In the genomic region with DNA sequence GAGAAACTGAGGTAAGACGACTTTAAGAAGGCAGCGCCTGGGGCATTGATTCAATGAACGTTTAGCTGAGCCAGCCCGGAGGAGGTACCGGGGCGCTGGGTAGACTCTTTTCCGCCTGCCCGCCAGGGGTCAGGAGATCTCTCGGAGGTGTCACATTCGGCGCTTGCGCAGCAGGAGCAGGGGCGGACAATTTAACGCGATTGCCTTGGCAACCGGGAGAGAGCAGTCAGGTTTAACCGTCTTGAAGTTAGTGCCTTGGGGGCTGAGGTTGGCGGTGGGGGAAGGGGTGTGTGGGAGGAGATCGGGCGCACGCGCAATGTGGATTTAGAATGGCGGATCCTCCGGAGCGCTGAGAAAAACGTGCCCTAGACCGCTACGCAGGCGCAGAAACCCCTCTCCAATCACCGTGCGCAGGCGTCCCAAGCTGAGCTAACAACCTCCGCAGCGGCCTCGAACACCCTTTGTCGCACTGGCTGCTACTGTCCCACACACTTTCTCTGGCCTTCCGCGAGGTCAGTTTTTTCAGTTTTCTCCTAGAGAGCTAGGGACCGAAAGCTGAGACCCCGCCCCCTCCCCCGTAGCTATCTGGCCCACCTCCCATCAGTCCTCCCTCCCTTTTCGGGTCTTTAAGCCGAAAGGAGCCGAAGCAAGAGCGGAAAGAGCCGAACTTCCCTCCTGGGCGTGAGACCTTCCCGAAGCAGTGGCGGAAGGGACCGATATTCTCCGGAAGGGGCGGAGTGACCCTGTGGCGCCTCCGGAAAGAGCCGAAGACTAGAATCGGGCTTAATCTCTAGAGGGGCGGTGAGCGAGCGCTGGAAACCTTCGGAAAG, we compare ENCODE assay signal across 8 mouse cellular contexts. TPM values are rescaled to one million over a fixed set of nuclear protein-coding genes. Genes with fewer than 3 reads are reported as not detected.
A peak's percentile ranks its signal among the peaks of the same experiment; 100 is the strongest.
DNase-seq lines count a peak whose midpoint lies in the region; ATAC-seq and TF ChIP-seq lines count a peak whose summit lies in the region.

No protein-coding gene starts in this region.

- peak overlapping the region; percentile 92 for H3K9ac ChIP-seq in embryonic facial prominence, embryonic 13.5 days
- peak overlapping the region; percentile 89 for H3K9ac ChIP-seq in limb, embryonic 12.5 days (replicated peaks)
- H3K9ac ChIP-seq in midbrain, embryonic 15.5 days, result peak overlapping the region; percentile 88

- H3K4me3 ChIP-seq in embryonic facial prominence, embryonic 13.5 days, result peak overlapping the region; percentile 59
- H3K4me3 ChIP-seq in kidney, adult 2 months (ENCODE audit: insufficient read depth, low read depth, low read length), result peak overlapping the region; percentile 85
- H3K4me3 ChIP-seq in limb, embryonic 12.5 days (replicated peaks), result peak overlapping the region; percentile 69
- peak overlapping the region; percentile 55 for H3K4me3 ChIP-seq in midbrain, embryonic 15.5 days
- H3K4me3 ChIP-seq in spleen, adult 2 months (ENCODE audit: extremely low read depth, insufficient read depth, insufficient read length), result peak overlapping the region; percentile 82

- H3K4me2 ChIP-seq in embryonic facial prominence, embryonic 13.5 days, result peak overlapping the region; percentile 81
- peak overlapping the region; percentile 86 for H3K4me2 ChIP-seq in limb, embryonic 12.5 days
- peak overlapping the region; percentile 89 for H3K4me2 ChIP-seq in midbrain, embryonic 15.5 days

- no peaks in the 10 kb centered on the region for H3K9me3 ChIP-seq in embryonic facial prominence, embryonic 13.5 days
- H3K9me3 ChIP-seq in limb, embryonic 12.5 days, result no peaks in the 10 kb centered on the region
- no peaks in the 10 kb centered on the region for H3K9me3 ChIP-seq in midbrain, embryonic 15.5 days

- H3K27ac ChIP-seq in embryonic facial prominence, embryonic 13.5 days, result peak overlapping the region; percentile 99
- H3K27ac ChIP-seq in kidney, adult 2 months (ENCODE audit: insufficient read depth, low read depth, low read length), result peak overlapping the region; percentile 99
- H3K27ac ChIP-seq in limb, embryonic 12.5 days, result peak overlapping the region; percentile 99
- H3K27ac ChIP-seq in midbrain, embryonic 15.5 days, result peak overlapping the region; percentile 99
- peak overlapping the region; percentile 97 for H3K27ac ChIP-seq in spleen, adult 2 months (ENCODE audit: insufficient read depth, low read length)

- peak; percentile 60 for TF ChIP-seq CTCF in kidney, adult 2 months (conservative IDR thresholded peaks at IDR 0.05; ENCODE audit: insufficient read depth, insufficient read length, low read depth, low read length)
- TF ChIP-seq CTCF in spleen, adult 2 months (IDR thresholded peaks at IDR 0.05; ENCODE audit: extremely low read depth, insufficient read depth, insufficient read length, insufficient replicate concordance), result peak; percentile 68

- ATAC-seq in embryonic facial prominence, embryonic 13.5 days (ENCODE audit: insufficient number of reproducible peaks, insufficient read depth, low FRiP score, low TSS enrichment, low read depth), result peak; percentile 86
- peak; percentile 87 for ATAC-seq in limb, embryonic 12.5 days (ENCODE audit: insufficient number of reproducible peaks, insufficient read depth, low FRiP score, low TSS enrichment, low read depth)
- ATAC-seq in midbrain, embryonic 15.5 days (replicated peaks), result peak; percentile 91

- peaks cover 2% of the 10 kb centered on the region for H3K36me3 ChIP-seq in embryonic facial prominence, embryonic 13.5 days
- no peaks in the 10 kb centered on the region for H3K36me3 ChIP-seq in kidney, adult 2 months (ENCODE audit: control insufficient read depth, insufficient read depth, low read length)
- H3K36me3 ChIP-seq in limb, embryonic 12.5 days, result peaks cover 5% of the 10 kb centered on the region
- no peaks in the 10 kb centered on the region for H3K36me3 ChIP-seq in midbrain, embryonic 15.5 days (replicated peaks)
- H3K36me3 ChIP-seq in spleen, adult 2 months (ENCODE audit: control insufficient read depth, insufficient read depth, low read length), result peaks cover 2% of the 10 kb centered on the region; the same call in 1 of the 2 replicates

- peaks cover 9% of the 10 kb centered on the region for H3K27me3 ChIP-seq in embryonic facial prominence, embryonic 13.5 days
- no peaks in the 10 kb centered on the region for H3K27me3 ChIP-seq in kidney, adult 2 months (replicated peaks; ENCODE audit: control insufficient read depth, insufficient read depth, low read length)
- peaks cover 30% of the 10 kb centered on the region for H3K27me3 ChIP-seq in limb, embryonic 12.5 days
- no peaks in the 10 kb centered on the region for H3K27me3 ChIP-seq in midbrain, embryonic 15.5 days (replicated peaks)
- H3K27me3 ChIP-seq in spleen, adult 2 months (ENCODE audit: control insufficient read depth, insufficient read depth, low read length), result peaks cover 6% of the 10 kb centered on the region

- under 1% methylated on average over 60 of the region's 60 CpGs for WGBS in embryonic facial prominence, embryonic 13.5 days
- under 1% methylated on average over 60 of the region's 60 CpGs for WGBS in kidney, adult 2 months
- WGBS in limb, embryonic 12.5 days, result under 1% methylated on average over 54 of the region's 60 CpGs
- under 1% methylated on average over 60 of the region's 60 CpGs for WGBS in midbrain, embryonic 15.5 days
- under 1% methylated on average over 60 of the region's 60 CpGs for WGBS in spleen, adult 2 months

- peak; percentile 94 for DNase-seq in 3134 (ENCODE audit: extremely low read depth, insufficient read length, low spot score)
- peak; percentile 97 to 98 for DNase-seq in adrenal gland, postnatal 36 days
- peak; percentile 98 to 100 for DNase-seq in heart, adult 18-20 months
- DNase-seq in kidney, adult 2 months, result peak; percentile 99
- peak; percentile 97 to 99 for DNase-seq in spleen, adult 2 months (ENCODE audit: low read depth in 1 of 2, low spot score in 2 of 2)

- peaks cover 49% of the 10 kb centered on the region for H3K4me1 ChIP-seq in embryonic facial prominence, embryonic 13.5 days
- peaks cover 3% of the 10 kb centered on the region; the same call in 1 of the 2 replicates for H3K4me1 ChIP-seq in kidney, adult 2 months (ENCODE audit: control insufficient read depth, insufficient read depth, low read length)
- H3K4me1 ChIP-seq in limb, embryonic 12.5 days (replicated peaks), result peaks cover 42% of the 10 kb centered on the region
- peaks cover 67% of the 10 kb centered on the region for H3K4me1 ChIP-seq in midbrain, embryonic 15.5 days
- peaks cover 11% of the 10 kb centered on the region for H3K4me1 ChIP-seq in spleen, adult 2 months (ENCODE audit: control insufficient read depth, insufficient read depth, insufficient read length)

- TF ChIP-seq POLR2A in kidney, adult 2 months (IDR thresholded peaks at IDR 0.05; ENCODE audit: low read depth, low read length), result peak; percentile 30
- TF ChIP-seq POLR2A in spleen, adult 2 months (IDR thresholded peaks at IDR 0.05; ENCODE audit: low read depth, low read length), result peak; percentile 15; the same call in 1 of the 2 replicates

RNA-seq across cellular contexts. Expression of a gene that starts 0.8 kb away (rescaled TPM):
- total RNA-seq in adrenal gland, postnatal 36 days (2021), result 100 to 1,000 TPM; 143 to 180 TPM
- polyA plus RNA-seq in embryonic facial prominence, embryonic 13.5 days (2015; fragmentation: Nextera tagmentation; extraction: Ambion mirVana), result 137 and 155 TPM in 2 replicates
- 10 to 100 TPM; 67.1 to 68.1 TPM for total RNA-seq in heart, adult 18-20 months (2021)
- 132 and 153 TPM in 2 replicates for polyA plus RNA-seq in kidney, adult 2 months (2012; rRNA removed)
- polyA plus RNA-seq in limb, embryonic 12.5 days (2016; fragmentation: Nextera tagmentation; extraction: Ambion mirVana), result 171 and 175 TPM in 2 replicates
- polyA plus RNA-seq in midbrain, embryonic 15.5 days (2015; fragmentation: Nextera tagmentation; extraction: Ambion mirVana), result 103 and 107 TPM in 2 replicates
- polyA plus RNA-seq in spleen, adult 2 months (2012; rRNA removed), result 210 and 216 TPM in 2 replicates

RNA-seq across cellular contexts. Expression of a gene that starts 9.8 kb away (rescaled TPM):
- total RNA-seq in adrenal gland, postnatal 36 days (2021), result 1 to 10 TPM; 6.4 to 9.3 TPM
- 44.7 and 45.9 TPM in 2 replicates for polyA plus RNA-seq in embryonic facial prominence, embryonic 13.5 days (2015; fragmentation: Nextera tagmentation; extraction: Ambion mirVana)
- total RNA-seq in heart, adult 18-20 months (2021), result 1 to 10 TPM; 4.2 TPM
- polyA plus RNA-seq in kidney, adult 2 months (2012; rRNA removed), result 17.0 and 17.1 TPM in 2 replicates
- polyA plus RNA-seq in limb, embryonic 12.5 days (2016; fragmentation: Nextera tagmentation; extraction: Ambion mirVana), result 29.3 and 39.6 TPM in 2 replicates
- polyA plus RNA-seq in midbrain, embryonic 15.5 days (2015; fragmentation: Nextera tagmentation; extraction: Ambion mirVana), result 106 and 110 TPM in 2 replicates
- 12.7 and 24.9 TPM in 2 replicates for polyA plus RNA-seq in spleen, adult 2 months (2012; rRNA removed)

RNA-seq across cellular contexts. Expression of a gene that starts 18.9 kb away (rescaled TPM):
- total RNA-seq in adrenal gland, postnatal 36 days (2021), result 100 to 1,000 TPM; 146 to 155 TPM
- 63.8 and 70.5 TPM in 2 replicates for polyA plus RNA-seq in embryonic facial prominence, embryonic 13.5 days (2015; fragmentation: Nextera tagmentation; extraction: Ambion mirVana)
- 100 to 1,000 TPM; 183 to 191 TPM for total RNA-seq in heart, adult 18-20 months (2021)
- 243 and 262 TPM in 2 replicates for polyA plus RNA-seq in kidney, adult 2 months (2012; rRNA removed)
- 62.8 and 67.3 TPM in 2 replicates for polyA plus RNA-seq in limb, embryonic 12.5 days (2016; fragmentation: Nextera tagmentation; extraction: Ambion mirVana)
- polyA plus RNA-seq in midbrain, embryonic 15.5 days (2015; fragmentation: Nextera tagmentation; extraction: Ambion mirVana), result 119 and 124 TPM in 2 replicates
- 196 and 257 TPM in 2 replicates for polyA plus RNA-seq in spleen, adult 2 months (2012; rRNA removed)

RNA-seq across cellular contexts. Expression of a gene that starts 22.9 kb away (rescaled TPM):
- total RNA-seq in adrenal gland, postnatal 36 days (2021), result 1 to 10 TPM; 3.8 to 4.5 TPM
- 5.6 and 5.9 TPM in 2 replicates for polyA plus RNA-seq in embryonic facial prominence, embryonic 13.5 days (2015; fragmentation: Nextera tagmentation; extraction: Ambion mirVana)
- 1 to 10 TPM; 5.1 to 5.5 TPM for total RNA-seq in heart, adult 18-20 months (2021)
- polyA plus RNA-seq in kidney, adult 2 months (2012; rRNA removed), result 6.4 and 6.8 TPM in 2 replicates
- 4.7 and 5.2 TPM in 2 replicates for polyA plus RNA-seq in limb, embryonic 12.5 days (2016; fragmentation: Nextera tagmentation; extraction: Ambion mirVana)
- 12.3 and 13.5 TPM in 2 replicates for polyA plus RNA-seq in midbrain, embryonic 15.5 days (2015; fragmentation: Nextera tagmentation; extraction: Ambion mirVana)
- polyA plus RNA-seq in spleen, adult 2 months (2012; rRNA removed), result 4.2 and 5.4 TPM in 2 replicates

RNA-seq across cellular contexts. Expression of a gene that starts 27.2 kb away (rescaled TPM):
- total RNA-seq in adrenal gland, postnatal 36 days (2021), result not detected
- not detected in 2 replicates for polyA plus RNA-seq in embryonic facial prominence, embryonic 13.5 days (2015; fragmentation: Nextera tagmentation; extraction: Ambion mirVana)
- not detected for total RNA-seq in heart, adult 18-20 months (2021)
- not detected in 2 replicates for polyA plus RNA-seq in kidney, adult 2 months (2012; rRNA removed)
- not detected in 2 replicates for polyA plus RNA-seq in limb, embryonic 12.5 days (2016; fragmentation: Nextera tagmentation; extraction: Ambion mirVana)
- not detected in 2 replicates for polyA plus RNA-seq in midbrain, embryonic 15.5 days (2015; fragmentation: Nextera tagmentation; extraction: Ambion mirVana)
- not detected in 2 replicates for polyA plus RNA-seq in spleen, adult 2 months (2012; rRNA removed)

Comparison
In these comparisons a context has a peak if more than half of its experiments do, and no peak if none do; other contexts are left out.
1. Peak in every context shown above with its lines: DNase-seq, ATAC-seq, H3K4me3 ChIP-seq and H3K27ac ChIP-seq.